Mouse (Mus musculus) thymus, adult 2 months (tissue): ENCODE results near the gene Rad21l. TPM values are rescaled to one million over a fixed set of nuclear protein-coding genes. Genes with fewer than 3 reads are reported as not detected.

Experiments
- DNase-seq: peaks from one replicate; pipeline ENCODE4 v3.0.0; 2021
- H3K27ac ChIP-seq: fragments of 200-500 bp; 2 replicates; pipeline ENCODE4 v1.5.1; 2012; ENCODE audit warnings: low read length, control low read depth; ENCODE audit not compliant: control insufficient read depth, insufficient read depth
- H3K27me3 ChIP-seq: fragments of 200-500 bp; 2 replicates; pipeline ENCODE4 v1.6.1; 2012; ENCODE audit warnings: mild to moderate bottlenecking, low read length, moderate library complexity, mixed read lengths; ENCODE audit not compliant: control insufficient read depth, insufficient read depth
- H3K36me3 ChIP-seq: fragments of 200-500 bp; 2 replicates; pipeline ENCODE4 v1.6.1; 2012; ENCODE audit warnings: mild to moderate bottlenecking, low read length, moderate library complexity; ENCODE audit not compliant: control insufficient read depth, insufficient read depth
- H3K4me1 ChIP-seq: fragments of 200-500 bp; replicated peaks from 2 replicates; pipeline ENCODE4 v1.6.1; 2012; ENCODE audit warnings: low read length; ENCODE audit not compliant: control insufficient read depth, insufficient read depth
- H3K4me3 ChIP-seq: fragments of 200-500 bp; 2 replicates; pipeline ENCODE4 v1.5.1; 2012; ENCODE audit warnings: mild to moderate bottlenecking, low read length, control low read depth, moderate library complexity; ENCODE audit not compliant: control insufficient read depth, insufficient read depth
- CTCF ChIP-seq: fragments of 200-500 bp; IDR thresholded peaks from 2 replicates; pipeline ENCODE4 v1.5.1; 2012; ENCODE audit warnings: mild to moderate bottlenecking, control low read depth, low read length, moderate library complexity, borderline replicate concordance; ENCODE audit not compliant: control insufficient read depth, poor library complexity, insufficient read depth; ENCODE audit errors: extremely low read depth
- POLR2A ChIP-seq: fragments of 200-500 bp; IDR thresholded peaks from 2 replicates; pipeline ENCODE4 v1.6.1; 2012; ENCODE audit warnings: mild to moderate bottlenecking, low read length, control low read depth, moderate library complexity; ENCODE audit not compliant: control insufficient read depth, poor library complexity, insufficient read depth; ENCODE audit errors: extremely low read depth
- WGBS: fragments of 180-500 bp; shearing (Covaris S2); methylation state at CpG from one replicate; pipeline ENCODE4 v1.1.7; 2018; 5-methylcytosine and 5-hydroxymethylcytosine counted together
- polyA plus RNA-seq: library from polyadenylated mRNA; depleted of rRNA; stranded (reverse); fragments of >200 nt; gene quantifications from 2 replicates; pipeline ENCODE4 v1.2.3, GENCODE M21; 2012

Gene Rad21l
- polyA plus RNA-seq, 1 experiment = not detected

- H3K4me3 ChIP-seq = no peak overlapping the region
- TF ChIP-seq POLR2A = no peak
- no peak for TF ChIP-seq CTCF
- H3K27me3 ChIP-seq = no peaks in the 10 kb centered on the region
- WGBS = 9% methylated on average over 1 of the region's 1 CpGs
- DNase-seq = no peak
- H3K36me3 ChIP-seq = no peaks in the 10 kb centered on the region
- H3K4me1 ChIP-seq = no peaks in the 10 kb centered on the region
- no peak overlapping the region for H3K27ac ChIP-seq
Observed at GRCm38 (mm10) chr2:151652053-151652452, 16.3 kb downstream of the Rad21l start.

GRCm38 (mm10) chr2:151636015-151636402 lies 32.3 kb downstream of the Rad21l start:
- H3K27me3 ChIP-seq = peaks cover 5% of the 10 kb centered on the region; the same call in 1 of the 2 replicates
- DNase-seq = no peak
- no peaks in the 10 kb centered on the region; the same call in 1 of the 2 replicates for H3K4me1 ChIP-seq
- H3K27ac ChIP-seq = no peak overlapping the region
- 76% methylated on average over 2 of the region's 2 CpGs for WGBS
- no peak overlapping the region for H3K4me3 ChIP-seq
- no peaks in the 10 kb centered on the region for H3K36me3 ChIP-seq
- no peak for TF ChIP-seq CTCF
- TF ChIP-seq POLR2A = no peak

GRCm38 (mm10) chr2:151635362-151636014 lies 32.8 kb downstream of the Rad21l start:
- no peak for DNase-seq
- Histone ChIP-seq H3K4me1 (no peaks in the 10 kb centered on the region; the same call in 1 of the 2 replicates), H3K36me3 (no peaks in the 10 kb centered on the region), H3K27ac (no peak overlapping the region), H3K4me3 (no peak overlapping the region), H3K27me3 (peaks cover 5% of the 10 kb centered on the region; the same call in 1 of the 2 replicates)
- 63% methylated on average over 9 of the region's 9 CpGs for WGBS
- TF ChIP-seq POLR2A = no peak
- no peak for TF ChIP-seq CTCF

GRCm38 (mm10) chr2:151634903-151635302 lies 33.4 kb downstream of the Rad21l start:
- peaks cover 5% of the 10 kb centered on the region; the same call in 1 of the 2 replicates for H3K27me3 ChIP-seq
- WGBS = 82% methylated on average over 2 of the region's 2 CpGs
- no peak overlapping the region for H3K4me3 ChIP-seq
- TF ChIP-seq CTCF (no peak), POLR2A (no peak)
- H3K4me1 ChIP-seq = no peaks in the 10 kb centered on the region; the same call in 1 of the 2 replicates
- no peak overlapping the region for H3K27ac ChIP-seq
- no peak for DNase-seq
- no peaks in the 10 kb centered on the region for H3K36me3 ChIP-seq

- Histone ChIP-seq H3K4me3 (no peak overlapping the region), H3K36me3 (no peaks in the 10 kb centered on the region), H3K4me1 (no peaks in the 10 kb centered on the region; the same call in 1 of the 2 replicates), H3K27ac (no peak overlapping the region), H3K27me3 (peaks cover 5% of the 10 kb centered on the region; the same call in 1 of the 2 replicates)
- 91% methylated on average over 5 of the region's 5 CpGs for WGBS
- TF ChIP-seq CTCF (no peak), POLR2A (no peak)
- DNase-seq = no peak
Observed at GRCm38 (mm10) chr2:151632982-151633381, 35.4 kb downstream of the Rad21l start.

GRCm38 (mm10) chr2:151632159-151632814 lies 36.0 kb downstream of the Rad21l start, which contains the start of gene Snph:
TSS of gene Snph (minus strand) at chr2:151632593.
- Histone ChIP-seq H3K36me3 (no peaks in the 10 kb centered on the region), H3K4me1 (no peaks in the 10 kb centered on the region; the same call in 1 of the 2 replicates), H3K27me3 (peaks cover 5% of the 10 kb centered on the region; the same call in 1 of the 2 replicates), H3K4me3 (peak within 1 kb of the TSS; percentile 14), H3K27ac (no peak within 1 kb of the TSS)
- peak; percentile 46 for DNase-seq
- 1% methylated on average over 47 of the region's 47 CpGs for WGBS
- TF ChIP-seq CTCF (peak; percentile 56; the same call in 1 of the 2 replicates), POLR2A (no peak)
